Mouse (Mus musculus): ENCODE results near the gene Serp2.

DNA sequence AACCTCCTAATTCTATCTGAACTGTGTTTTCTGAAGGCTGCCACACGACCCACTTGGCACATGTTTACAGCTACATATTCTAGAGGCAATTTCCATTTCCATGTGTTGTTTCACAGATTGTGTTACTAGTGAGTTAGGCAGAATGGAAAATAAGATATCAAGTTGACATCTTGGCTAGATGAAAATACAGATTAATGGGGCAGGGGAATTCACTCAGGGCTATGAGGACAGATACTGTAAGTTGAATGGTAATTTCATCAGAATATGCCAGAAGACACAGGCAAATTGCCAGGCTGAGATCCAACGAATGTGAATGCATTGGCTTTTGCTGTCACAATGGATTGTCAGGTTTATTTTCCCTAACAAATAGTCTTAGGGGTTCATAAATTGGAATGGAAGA, 21.2 kb upstream of the Serp2 start:
- TF ChIP-seq ZC3H11A (IDR thresholded peaks at IDR 0.05; ENCODE audit: borderline replicate concordance, low read depth, low read length), result no peak
- no peak for TF ChIP-seq CHD2 (IDR thresholded peaks at IDR 0.05; ENCODE audit: low read depth, low read length)
- no peak for TF ChIP-seq HCFC1 (IDR thresholded peaks at IDR 0.05; ENCODE audit: borderline replicate concordance, insufficient read depth, low read length)
- TF ChIP-seq ZNF384 (IDR thresholded peaks at IDR 0.05; ENCODE audit: low read depth, low read length), result no peak

Data from ES-E14 (cell line).